Mouse (Mus musculus): ENCODE data around the gene Eva1b. TPM values are rescaled to one million over a fixed set of nuclear protein-coding genes. Genes with fewer than 3 reads are reported as not detected.

The Eva1b gene
- total and polyA plus RNA-seq, 3 experiments = 9.5 to 19.7 (median 11.9) TPM

DNA sequence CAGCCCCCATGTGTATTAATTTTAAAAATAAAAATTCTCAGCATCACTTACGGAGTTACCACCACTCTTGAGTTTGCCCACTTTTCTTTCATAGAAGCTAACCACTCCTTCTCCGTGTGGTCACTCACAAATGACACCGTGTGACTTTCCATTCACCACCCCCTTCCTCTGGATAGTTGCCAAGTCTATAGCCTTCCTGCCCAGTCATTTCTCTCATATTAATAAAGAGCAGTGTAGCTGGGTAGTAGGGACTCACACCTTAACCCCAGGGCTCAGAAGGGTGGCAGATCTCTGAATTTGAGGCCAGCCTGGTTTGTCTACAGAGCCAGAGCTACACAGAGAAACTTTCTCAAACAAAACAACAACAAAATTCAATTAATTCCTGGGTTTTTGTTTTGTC is 49.9 kb downstream of the Eva1b start:
- intact Hi-C loops (cut with DNase I) = no loop called here
- Histone ChIP-seq H3K4me1 (ENCODE audit: control insufficient read depth, insufficient read depth, low read length) (peaks cover 18% of the 10 kb centered on the region), H3K79me2 (replicated peaks; ENCODE audit: control insufficient read depth, insufficient read depth, low read length) (peaks cover 4% of the 10 kb centered on the region), H3K27ac (peak overlapping the region; percentile 20), H3K9ac (ENCODE audit: low read depth, low read length) (no peak overlapping the region), H3K27me3 (ENCODE audit: control insufficient read depth, insufficient read depth, low read length) (no peaks in the 10 kb centered on the region), H3K4me3 (no peak overlapping the region), H3K36me3 (ENCODE audit: control insufficient read depth, insufficient read depth, low read length) (peaks cover 53% of the 10 kb centered on the region)
- peak in 1 of 2 experiments; percentile 23 for DNase-seq
- 15% methylated on average over 3 of the region's 3 CpGs for WGBS
- TF ChIP-seq CTCF (IDR thresholded peaks at IDR 0.05) = no peak
- no peak for TF ChIP-seq POLR2A (IDR thresholded peaks at IDR 0.05; ENCODE audit: insufficient read depth, low read depth, low read length)
- no peak for TF ChIP-seq EP300 (IDR thresholded peaks at IDR 0.05; ENCODE audit: insufficient read depth, low read depth, low read length)

Other genes starting within 250 kb of the Eva1b start
- 1 to 10 TPM; 1.6 to 1.8 TPM for gene Csf3r, start 123.2 kb upstream of the Eva1b start, total RNA-seq (2021)
- gene Csf3r, start 123.2 kb upstream of the Eva1b start, polyA plus RNA-seq (2012; rRNA removed) = 2.9 and 9.0 TPM in 2 replicates
- gene Mrps15, start 100.8 kb upstream of the Eva1b start, total RNA-seq (2021) = 10 to 100 TPM; 74.9 to 78.1 TPM
- gene Mrps15, start 100.8 kb upstream of the Eva1b start, polyA plus RNA-seq (2012; rRNA removed) = 33.7 and 40.4 TPM in 2 replicates
- 1 to 10 TPM; 1.6 to 2.8 TPM for gene Oscp1, start 89.2 kb upstream of the Eva1b start, total RNA-seq (2021)
- 1.00 and 1.2 TPM in 2 replicates for gene Oscp1, start 89.2 kb upstream of the Eva1b start, polyA plus RNA-seq (2012; rRNA removed)
- gene Lsm10, start 51.1 kb upstream of the Eva1b start, total RNA-seq (2021) = 10 to 100 TPM; 17.0 to 18.9 TPM
- gene Lsm10, start 51.1 kb upstream of the Eva1b start, polyA plus RNA-seq (2012; rRNA removed) = 33.1 and 33.8 TPM in 2 replicates
- 10 to 100 TPM; 41.6 to 53.8 TPM for gene Stk40, start 43.8 kb upstream of the Eva1b start, total RNA-seq (2021)
- 36.3 and 36.7 TPM in 2 replicates for gene Stk40, start 43.8 kb upstream of the Eva1b start, polyA plus RNA-seq (2012; rRNA removed)
- 1 to 10 TPM; 1.5 to 2.7 TPM for gene Sh3d21, start 15.7 kb downstream of the Eva1b start, total RNA-seq (2021)
- 1.9 and 2.0 TPM in 2 replicates for gene Sh3d21, start 15.7 kb downstream of the Eva1b start, polyA plus RNA-seq (2012; rRNA removed)
- 100 to 1,000 TPM; 100 to 118 TPM for gene Thrap3, start 55.0 kb downstream of the Eva1b start, total RNA-seq (2021)
- 37.9 and 61.4 TPM in 2 replicates for gene Thrap3, start 55.0 kb downstream of the Eva1b start, polyA plus RNA-seq (2012; rRNA removed)
- gene Map7d1, start 108.6 kb downstream of the Eva1b start, total RNA-seq (2021) = 100 to 1,000 TPM; 253 to 267 TPM
- 149 and 161 TPM in 2 replicates for gene Map7d1, start 108.6 kb downstream of the Eva1b start, polyA plus RNA-seq (2012; rRNA removed)
- 10 to 100 TPM; 46.3 to 49.5 TPM for gene Trappc3, start 114.6 kb downstream of the Eva1b start, total RNA-seq (2021)
- gene Trappc3, start 114.6 kb downstream of the Eva1b start, polyA plus RNA-seq (2012; rRNA removed) = 41.0 and 65.9 TPM in 2 replicates
- gene Col8a2, start 139.0 kb downstream of the Eva1b start, total RNA-seq (2021) = under 1 TPM; 0.57 to 0.66 TPM
- gene Col8a2, start 139.0 kb downstream of the Eva1b start, polyA plus RNA-seq (2012; rRNA removed) = 0.45 and 0.91 TPM in 2 replicates
- gene Adprhl2, start 174.0 kb downstream of the Eva1b start, total RNA-seq (2021) = 10 to 100 TPM; 12.9 to 13.0 TPM
- 14.7 and 16.0 TPM in 2 replicates for gene Adprhl2, start 174.0 kb downstream of the Eva1b start, polyA plus RNA-seq (2012; rRNA removed)
- gene Tekt2, start 177.9 kb downstream of the Eva1b start, total RNA-seq (2021) = under 1 TPM; 0.37 to 0.39 TPM
- 1.5 and 1.9 TPM in 2 replicates for gene Tekt2, start 177.9 kb downstream of the Eva1b start, polyA plus RNA-seq (2012; rRNA removed)

Data from heart, adult 2 months (tissue).